Mouse (Mus musculus): ENCODE measurements at regions not wholly inside any gene's neighbourhood (a gene's known extent, or its start where the extent isn't known, plus 50 kb on each side); places are given as distances from the start of the nearest gene placed in this dataset.
A peak's percentile ranks its signal among the peaks of the same experiment; 100 is the strongest.

DNA sequence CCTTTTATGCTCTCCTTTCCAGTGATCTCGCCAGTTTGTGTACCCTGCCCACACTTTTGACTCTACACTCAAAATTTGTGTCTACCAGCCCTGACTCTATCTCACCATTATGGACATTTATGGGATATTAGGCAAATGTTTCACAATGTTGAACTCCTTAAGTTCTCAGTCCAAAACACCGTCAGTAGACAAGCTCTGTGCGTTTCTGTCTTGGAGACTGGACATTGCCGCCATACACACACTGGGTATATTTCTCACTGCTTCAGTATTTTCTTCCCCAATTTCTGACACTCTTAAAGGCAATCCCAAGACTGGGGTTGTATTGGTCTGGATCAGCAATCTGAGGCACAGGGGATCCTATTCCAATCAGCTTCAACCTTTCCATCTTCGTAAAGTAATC, 75.6 kb downstream of the Oxgr1 start:
- no peak for DNase-seq (ENCODE audit: low spot score in 2 of 2)

DNA sequence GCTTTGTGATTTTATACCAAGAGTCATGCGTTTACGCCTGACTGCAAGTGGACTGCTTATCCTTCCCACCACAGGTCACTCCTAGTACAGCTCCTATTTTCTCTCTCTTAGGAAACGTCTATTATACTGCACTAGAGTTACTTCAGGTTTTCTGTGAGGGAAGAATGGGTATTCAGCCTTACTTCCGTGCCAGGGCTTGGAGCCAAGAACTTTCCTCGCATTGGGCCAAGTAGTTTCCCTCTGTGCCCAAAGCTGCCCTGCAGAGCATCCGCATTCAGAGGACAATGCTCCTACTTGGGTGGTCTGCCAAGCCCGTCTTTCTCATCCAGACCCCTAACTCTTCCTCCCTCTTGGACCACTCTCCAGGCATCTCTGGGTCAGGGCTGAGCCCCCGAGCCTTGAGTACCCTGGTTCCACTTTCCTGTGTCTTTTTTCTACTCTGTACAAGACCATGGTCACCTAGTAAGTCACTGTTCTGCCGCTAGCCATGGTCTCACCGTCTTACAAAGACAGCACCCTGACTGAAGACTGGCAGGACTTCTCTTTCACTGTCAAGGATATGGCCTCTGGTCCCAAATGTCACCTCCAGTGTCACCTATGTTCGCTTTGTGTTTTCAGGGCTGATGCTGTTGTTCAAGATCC, 76.3 kb downstream of the Oxgr1 start:
- DNase-seq (ENCODE audit: low spot score in 2 of 2): peak in 1 of 2 experiments; percentile 29

DNA sequence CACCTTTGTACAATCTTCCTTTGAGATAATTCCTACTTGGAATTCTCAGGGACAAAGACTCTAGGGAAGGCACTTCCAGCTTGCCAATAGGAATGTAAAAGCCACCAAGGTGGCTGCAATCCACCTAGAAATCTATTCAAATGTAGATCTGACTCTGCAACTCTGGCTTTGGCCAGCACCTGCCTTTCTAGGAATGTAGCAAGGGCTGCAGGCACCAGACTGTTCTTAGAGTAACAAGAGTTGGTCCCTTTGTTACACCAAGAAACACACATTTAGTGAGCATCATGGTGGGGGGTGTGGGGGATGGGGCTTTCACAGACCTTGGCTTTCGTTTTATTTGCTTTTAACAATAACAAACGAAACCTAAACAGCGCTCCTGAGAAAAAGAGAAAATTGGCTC, 78.5 kb downstream of the Oxgr1 start:
- no peak for DNase-seq (ENCODE audit: low spot score in 2 of 2)

DNA sequence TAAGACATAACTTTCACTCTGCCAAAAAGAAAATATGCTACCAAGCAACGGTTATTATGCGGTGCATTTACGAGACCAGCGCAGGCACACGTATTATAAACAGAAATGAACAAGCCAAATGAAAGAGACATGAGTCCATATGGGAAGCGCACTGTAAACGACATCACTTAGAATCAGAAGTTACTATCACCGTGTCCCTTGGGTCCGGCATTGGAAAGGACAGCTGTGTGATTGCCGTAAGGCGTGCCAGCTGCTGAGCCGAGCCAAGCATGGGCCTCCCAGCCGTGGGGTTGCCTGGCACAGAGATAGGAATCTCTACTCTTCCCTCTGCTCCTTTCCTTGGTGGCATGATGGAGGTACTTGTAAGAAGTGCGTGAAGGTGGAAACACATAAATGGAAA, 88.4 kb downstream of the Oxgr1 start:
- DNase-seq (ENCODE audit: low spot score in 2 of 2): no peak

DNA sequence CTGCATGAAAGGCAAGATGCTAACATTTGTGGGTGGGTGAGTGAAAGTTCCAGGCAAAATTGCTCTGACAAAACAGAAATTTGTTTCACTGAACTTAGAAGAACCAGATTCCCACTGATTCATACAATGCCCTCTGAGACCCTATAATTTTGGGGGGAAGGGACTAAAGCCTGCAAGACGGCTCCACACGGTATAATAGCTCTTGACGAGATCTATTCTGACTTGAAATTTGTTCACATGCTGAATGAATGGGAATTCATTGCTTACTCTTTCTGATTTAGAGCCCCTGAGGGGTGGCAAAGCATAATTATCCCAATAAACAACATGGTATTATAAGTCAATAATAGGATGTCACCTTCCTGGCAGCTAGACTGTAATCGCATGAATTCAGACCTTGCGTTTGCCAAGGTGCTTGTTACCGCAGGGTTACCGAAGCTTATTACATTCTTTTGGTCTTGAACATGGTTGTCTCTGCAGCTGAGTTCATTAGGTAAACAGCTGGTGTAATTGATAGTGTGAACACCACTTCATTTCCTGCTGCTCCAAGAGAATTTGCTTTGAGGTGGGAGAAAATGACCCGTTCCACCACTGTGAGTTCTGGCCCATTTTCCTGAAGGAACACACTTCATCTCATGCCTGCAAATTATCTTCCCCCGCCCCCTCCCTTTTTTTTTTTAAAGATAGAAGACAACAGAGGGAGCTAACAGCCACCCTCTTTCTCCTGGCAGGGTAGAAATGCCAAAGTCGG, 89.2 kb downstream of the Oxgr1 start:
- DNase-seq (ENCODE audit: low spot score in 2 of 2): no peak

Data from left cerebral cortex, adult 9 months (tissue).